Mouse (Mus musculus) thymus, postnatal 36 days (tissue): ENCODE data around the gene Trmo.

Experiments
- DNase-seq, 2 experiments: peaks; one replicate each; pipeline ENCODE4 v3.0.0; 2022; ENCODE audit warnings: mixed read lengths in 2 of 2

Gene Trmo

DNA sequence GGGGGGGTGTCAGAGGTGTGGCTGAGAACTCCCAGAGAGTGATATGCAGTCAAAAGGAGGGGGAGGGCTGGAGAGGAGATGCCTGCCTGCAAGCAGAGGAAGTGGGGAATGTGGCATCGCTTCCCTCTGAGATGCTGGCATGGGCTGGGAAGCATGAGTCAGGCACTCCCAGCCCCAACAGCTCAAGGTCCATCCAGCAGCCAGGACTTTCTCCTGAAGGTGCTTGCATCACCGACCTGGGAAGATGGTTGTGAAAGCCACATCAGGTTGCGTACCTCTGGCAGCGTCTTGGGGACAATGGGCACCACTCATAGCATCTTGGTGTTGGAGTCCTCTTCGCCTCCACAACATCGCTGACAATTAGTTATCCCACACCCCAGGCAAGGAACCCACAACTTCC, 18.8 kb downstream of the Trmo start:
- DNase-seq, result no peak

DNA sequence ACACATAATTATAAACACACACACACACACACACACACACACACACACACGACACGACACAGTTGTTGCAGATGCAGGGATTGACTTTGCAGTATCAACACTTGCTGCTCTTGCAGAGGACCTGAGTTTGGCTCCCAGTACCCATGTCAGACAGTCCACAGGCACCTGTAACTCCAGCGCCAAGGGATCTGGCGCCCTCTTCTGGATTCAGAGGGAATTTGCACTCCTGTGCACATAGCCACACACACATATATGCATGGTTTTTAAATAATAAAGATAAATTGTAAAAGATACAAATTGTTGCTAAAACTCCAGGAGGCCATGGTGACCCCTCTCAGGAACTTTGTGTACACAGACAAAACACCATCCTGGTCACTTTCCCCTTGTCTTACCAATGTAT, 20.2 kb downstream of the Trmo start:
- no peak for DNase-seq

DNA sequence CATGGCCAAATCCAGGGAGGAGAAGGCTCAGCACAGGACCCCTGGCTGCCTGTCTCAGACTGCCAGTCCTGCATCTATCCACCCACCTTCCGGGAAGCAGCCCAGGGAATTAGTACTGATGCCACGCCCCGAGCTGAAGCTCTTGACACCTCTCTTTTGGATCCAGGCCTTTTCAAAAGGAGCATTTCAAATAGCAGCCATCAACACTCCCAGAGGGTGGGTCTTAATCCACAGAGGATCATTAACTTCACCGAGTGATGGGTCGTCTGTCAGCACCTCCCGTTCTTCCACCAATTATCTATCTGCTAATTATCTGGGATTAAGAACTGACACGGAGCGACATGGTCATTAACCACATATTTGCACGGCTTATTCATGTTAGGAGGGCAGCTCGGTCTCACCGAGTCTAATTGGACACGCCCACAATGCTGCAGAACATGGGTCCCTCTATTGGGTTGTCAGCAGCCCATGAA, 21.7 kb downstream of the Trmo start:
- DNase-seq, result no peak

- DNase-seq, result no peak
Measured at GRCm38 (mm10) chr4:46364360-46364759, 24.9 kb downstream of the Trmo start.

GRCm38 (mm10) chr4:46361258-46361657, 28.0 kb downstream of the Trmo start:
- DNase-seq, result no peak

DNA sequence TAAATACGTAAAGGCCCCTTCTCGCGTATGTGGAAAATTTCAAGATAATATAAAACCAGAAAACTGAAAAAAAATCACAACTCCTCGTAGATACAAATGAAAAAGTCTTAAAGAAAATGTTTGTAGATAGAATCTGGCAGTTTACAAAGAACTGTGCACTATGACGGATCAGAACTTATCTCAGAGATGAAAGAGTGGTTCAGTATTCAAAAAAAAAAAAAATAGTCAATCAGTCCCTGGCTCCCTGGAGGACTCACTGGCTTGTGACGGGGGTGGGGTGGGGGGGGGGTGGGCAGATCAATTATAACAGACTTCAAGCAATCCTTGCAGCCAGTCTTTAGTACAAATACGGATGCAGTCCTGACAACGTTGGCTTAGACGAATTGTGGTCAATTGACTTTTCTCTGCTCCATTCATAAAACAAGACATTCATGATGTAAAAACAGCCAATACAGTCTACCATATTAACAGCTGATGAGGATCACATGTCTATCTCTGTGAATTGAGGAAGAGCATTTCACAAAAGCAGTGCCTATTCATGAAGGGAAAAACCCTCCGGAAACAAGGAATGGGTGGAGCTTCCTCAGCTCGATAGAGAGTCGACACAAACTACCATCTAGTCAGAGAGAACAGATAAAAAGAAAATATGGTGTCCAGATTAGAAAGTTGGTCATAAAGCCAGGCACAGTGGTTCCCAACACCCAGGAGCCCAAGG, 29.5 kb downstream of the Trmo start:
- no peak for DNase-seq

- peak; percentile 58 to 59 for DNase-seq
Measured at GRCm38 (mm10) chr4:46356351-46357133, 32.7 kb downstream of the Trmo start.

GRCm38 (mm10) chr4:46353045-46353444, 36.2 kb downstream of the Trmo start:
- DNase-seq, result no peak

GRCm38 (mm10) chr4:46349530-46349929, 39.7 kb downstream of the Trmo start:
- no peak for DNase-seq

DNA sequence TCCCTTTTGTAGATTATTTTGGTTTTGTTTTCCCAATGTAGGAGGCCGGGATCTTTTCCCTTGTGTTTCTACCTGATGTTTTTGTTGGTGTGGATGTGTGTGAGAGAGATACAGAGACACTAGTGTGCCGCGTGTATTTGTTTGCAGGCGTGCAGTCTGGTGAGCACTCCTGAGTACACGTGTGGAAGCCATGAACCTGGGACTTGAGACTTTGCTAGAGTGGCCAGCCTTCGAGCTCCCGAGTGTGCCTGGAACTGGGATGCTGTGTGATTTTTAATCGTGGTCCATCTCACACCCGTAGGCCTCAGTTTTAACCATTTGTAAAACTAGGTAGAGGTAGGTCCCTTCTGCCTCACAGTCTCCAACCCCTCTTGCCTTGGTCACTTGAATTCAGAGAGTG, 40.3 kb downstream of the Trmo start:
- DNase-seq, result no peak

GRCm38 (mm10) chr4:46347580-46348515, 41.4 kb downstream of the Trmo start:
- no peak for DNase-seq

- no peak for DNase-seq
Measured at GRCm38 (mm10) chr4:46347141-46347540, 42.1 kb downstream of the Trmo start.

- DNase-seq, result no peak
Measured at GRCm38 (mm10) chr4:46346221-46346620, 43.0 kb downstream of the Trmo start.

- no peak for DNase-seq
Measured at GRCm38 (mm10) chr4:46345773-46346100, 43.5 kb downstream of the Trmo start.

DNA sequence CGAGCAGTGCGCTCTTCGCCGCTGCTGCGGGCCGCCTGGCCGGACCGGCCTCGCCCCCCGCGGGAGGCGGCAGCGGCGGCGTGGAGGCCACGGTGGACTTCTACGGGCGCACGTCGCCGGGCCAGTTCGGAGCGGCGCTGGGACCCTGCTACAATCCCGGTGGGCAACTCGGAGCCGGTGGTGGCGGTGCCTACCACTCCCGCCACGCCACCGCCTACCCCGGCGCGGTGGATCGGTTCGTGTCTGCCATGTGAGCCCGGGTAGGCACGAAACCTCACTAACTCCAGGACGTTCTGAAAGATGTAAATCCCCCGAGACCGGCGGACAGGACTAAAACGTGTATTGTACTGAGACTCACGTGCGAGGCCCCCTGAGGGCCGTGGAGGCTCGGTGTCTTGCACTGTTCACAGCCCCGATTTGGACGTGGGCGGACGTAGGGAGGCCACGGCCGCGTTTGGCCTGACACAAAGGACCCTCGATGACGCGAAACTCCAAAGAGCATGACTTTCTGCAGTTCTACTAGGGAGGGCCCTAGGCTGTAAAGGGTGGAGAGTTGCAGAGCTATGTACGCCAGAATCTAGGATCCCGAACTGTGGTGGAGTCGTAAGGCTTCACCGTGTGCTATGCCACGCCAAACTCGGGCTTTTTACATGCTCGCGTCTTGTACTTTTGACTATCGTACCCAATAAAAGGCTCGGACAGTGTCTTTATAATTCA, 44.0 kb downstream of the Trmo start:
- DNase-seq, result no peak

DNA sequence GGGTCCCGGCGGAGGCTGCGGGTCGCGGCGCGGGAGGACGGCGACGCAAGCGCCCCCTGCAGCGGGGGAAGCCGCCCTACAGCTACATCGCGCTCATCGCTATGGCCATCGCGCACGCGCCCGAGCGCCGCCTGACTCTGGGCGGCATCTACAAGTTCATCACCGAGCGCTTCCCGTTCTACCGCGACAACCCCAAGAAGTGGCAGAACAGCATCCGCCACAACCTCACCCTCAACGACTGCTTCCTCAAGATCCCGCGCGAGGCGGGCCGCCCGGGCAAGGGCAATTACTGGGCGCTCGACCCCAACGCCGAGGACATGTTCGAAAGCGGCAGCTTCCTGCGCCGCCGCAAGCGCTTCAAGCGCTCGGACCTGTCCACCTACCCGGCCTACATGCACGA, 44.9 kb downstream of the Trmo start:
- DNase-seq, result peak; percentile 15 to 33

GRCm38 (mm10) chr4:46343596-46344260, 45.5 kb downstream of the Trmo start, which contains the start of gene Foxe1:
Gene Foxe1 (plus strand): TSS chr4:46343609.
- DNase-seq, result peak in 1 of 2 experiments; percentile 19

DNA sequence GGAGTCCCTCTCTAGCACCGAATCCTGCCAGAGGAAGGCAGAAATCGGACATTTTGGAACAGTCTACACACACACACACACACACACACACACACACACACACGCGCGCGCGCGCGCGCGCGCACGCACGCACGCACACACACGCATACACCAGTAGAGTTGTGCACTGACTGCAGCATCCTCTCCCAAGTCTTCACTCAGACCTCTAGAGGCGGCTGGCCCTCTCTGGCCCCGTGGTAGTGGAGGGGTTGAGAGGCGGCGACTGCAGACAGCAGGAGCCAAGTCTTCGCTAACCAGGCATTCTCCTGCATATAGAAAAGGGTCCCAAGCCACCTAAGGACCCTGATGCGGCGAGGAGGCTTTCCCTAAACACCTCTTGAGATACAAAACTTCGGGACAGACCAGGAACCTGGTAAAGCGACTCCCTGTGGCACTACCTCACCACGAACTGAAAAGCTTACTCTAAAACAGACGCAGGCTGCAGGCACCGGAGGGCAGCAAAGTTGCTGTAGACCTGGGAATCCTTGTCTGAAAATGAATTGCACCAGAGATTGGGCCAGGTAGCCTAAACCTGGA, 46.4 kb downstream of the Trmo start:
- DNase-seq, result no peak

GRCm38 (mm10) chr4:46341831-46342680, 47.2 kb downstream of the Trmo start:
- DNase-seq, result no peak

GRCm38 (mm10) chr4:46339584-46339983, 49.7 kb downstream of the Trmo start:
- DNase-seq, result no peak

DNA sequence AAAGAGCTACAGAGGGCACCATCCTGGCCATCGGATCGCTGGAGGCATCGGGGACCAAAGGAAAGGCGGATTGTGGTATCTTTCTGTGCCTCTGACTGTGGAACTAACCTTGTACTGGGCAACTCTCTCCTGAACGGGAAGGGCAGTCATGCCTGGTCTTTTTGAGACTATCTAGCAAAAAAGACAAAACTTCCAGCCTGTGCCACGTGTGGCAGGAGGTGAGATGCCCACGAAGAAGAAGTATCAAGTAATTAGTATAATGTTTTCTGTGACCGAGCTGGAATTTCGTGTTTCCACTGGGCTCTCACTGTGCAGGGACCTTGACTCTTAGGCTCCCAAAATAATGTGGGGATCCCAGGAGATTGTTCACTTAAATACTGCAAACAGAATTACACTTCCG, 50.2 kb downstream of the Trmo start:
- no peak for DNase-seq
